Mouse (Mus musculus) splenic B cell, adult 2 months (primary cell): ENCODE data around the gene Gstt2.
"Not testable (repeated sequence)": the region's sequence is repeated elsewhere in the genome, so short reads cannot be mapped to it uniquely, and the experiment has no call there.

Experiments used
- DNase-seq: peaks from one replicate; pipeline ENCODE4 v3.0.0-alpha.2; 2011; ENCODE audit warnings: low read depth, low spot score
- H3K27me3 ChIP-seq: 2 replicates; pipeline ENCODE4 v1.6.1; 2012; ENCODE audit warnings: mild to moderate bottlenecking, low read length, moderate library complexity, mixed read lengths; ENCODE audit not compliant: control insufficient read depth, poor library complexity, insufficient read depth, severe bottlenecking
- H3K36me3 ChIP-seq: 2 replicates; pipeline ENCODE4 v1.6.1; 2012; ENCODE audit warnings: mild to moderate bottlenecking, low read length, moderate library complexity, mixed read lengths; ENCODE audit not compliant: control insufficient read depth, poor library complexity, insufficient read depth, severe bottlenecking

Gstt2 gene

DNA sequence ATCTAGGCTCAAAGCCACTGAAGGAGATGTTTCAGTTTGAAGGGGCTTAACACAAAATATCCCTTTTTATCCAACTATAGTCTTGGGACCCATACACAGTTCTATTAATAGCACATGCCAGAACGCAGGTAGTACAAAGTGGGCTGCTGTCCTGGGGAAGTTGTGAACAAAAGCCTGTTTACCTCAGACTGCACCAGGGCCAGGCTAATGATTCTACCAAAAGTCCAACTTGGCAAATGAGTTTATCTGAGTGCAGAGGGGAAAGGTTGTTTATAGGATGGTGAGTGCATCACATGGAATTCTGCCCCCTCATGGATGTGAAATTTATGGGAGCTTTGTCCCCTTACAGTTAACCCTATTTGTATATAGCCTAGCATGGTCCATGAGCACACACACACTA, 7.6 kb upstream of the Gstt2 start:
- no peak for DNase-seq
- Histone ChIP-seq H3K27me3 (no peaks in the 10 kb centered on the region), H3K36me3 (no peaks in the 10 kb centered on the region)

DNA sequence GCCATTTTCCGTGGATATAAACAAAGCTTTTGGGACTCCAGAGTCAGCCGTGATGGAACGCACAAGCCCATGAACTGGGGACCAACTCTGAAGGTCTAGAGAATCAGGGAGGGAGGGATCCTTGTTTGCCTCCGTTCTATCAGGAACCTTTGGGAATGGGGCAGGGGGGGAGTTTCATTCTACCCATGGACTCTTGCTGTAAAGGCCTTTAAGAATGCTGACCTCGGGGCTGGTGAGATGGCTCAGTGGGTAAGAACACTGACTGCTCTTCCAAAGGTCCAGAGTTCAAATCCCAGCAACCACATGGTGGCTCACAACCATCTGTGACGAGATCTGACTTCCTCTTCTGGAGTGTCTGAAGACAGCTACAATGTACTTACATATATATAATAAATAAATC, 6.7 kb upstream of the Gstt2 start:
- not testable (repeated sequence) for H3K36me3 ChIP-seq, H3K27me3 ChIP-seq, DNase-seq

GRCm38 (mm10) chr10:75839092-75839491, 1.9 kb upstream of the Gstt2 start:
- H3K36me3 ChIP-seq: no peaks in the 10 kb centered on the region
- H3K27me3 ChIP-seq: no peaks in the 10 kb centered on the region
- no peak for DNase-seq

DNA sequence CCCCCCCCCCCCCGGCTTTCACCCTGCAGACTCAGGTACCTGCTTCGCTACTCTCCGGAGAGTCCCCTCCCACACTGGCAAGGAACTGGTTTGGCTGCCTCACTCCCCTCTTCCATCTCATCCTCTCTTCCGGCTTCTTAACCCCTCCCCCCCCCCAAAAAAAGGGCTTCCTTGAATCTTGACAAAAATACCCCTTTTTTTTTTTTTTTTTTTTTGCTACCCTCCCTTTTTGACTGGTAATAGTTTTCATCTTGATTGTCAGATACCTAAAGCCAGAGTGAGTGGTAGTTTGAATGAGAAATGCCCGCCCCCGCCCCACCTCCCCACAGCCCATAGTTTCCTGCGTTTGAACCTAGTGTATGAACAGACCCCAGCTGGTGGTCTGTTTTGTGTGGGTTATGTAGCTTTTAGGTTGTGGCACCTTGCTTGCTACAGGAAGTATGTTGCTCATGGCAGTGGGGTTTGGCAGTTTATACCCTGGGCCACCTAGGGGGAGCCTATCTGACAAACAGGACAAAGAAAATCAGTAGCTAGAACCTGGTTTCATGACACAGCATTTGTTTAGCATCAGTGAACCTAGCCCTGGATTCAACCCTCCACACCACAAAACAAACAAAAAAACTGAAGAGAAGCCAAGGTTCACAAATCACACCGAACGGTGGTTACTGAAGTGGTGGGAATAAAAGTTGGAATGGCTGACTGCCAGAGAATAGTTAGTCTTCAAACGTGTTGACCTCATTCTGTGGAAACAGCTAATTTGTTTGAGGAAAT, 1.3 kb downstream of the Gstt2 start:
- H3K27me3 ChIP-seq: no peaks in the 10 kb centered on the region
- DNase-seq: peak; percentile 68
- H3K36me3 ChIP-seq: no peaks in the 10 kb centered on the region

- DNase-seq: peak; percentile 90
- Histone ChIP-seq H3K36me3 (no peaks in the 10 kb centered on the region), H3K27me3 (no peaks in the 10 kb centered on the region)
These were observed 1.9 kb downstream of the Gstt2 start for GRCm38 (mm10) chr10:75835307-75835706.

GRCm38 (mm10) chr10:75834721-75835120, 2.5 kb downstream of the Gstt2 start:
- Histone ChIP-seq H3K36me3 (no peaks in the 10 kb centered on the region), H3K27me3 (no peaks in the 10 kb centered on the region)
- no peak for DNase-seq

DNA sequence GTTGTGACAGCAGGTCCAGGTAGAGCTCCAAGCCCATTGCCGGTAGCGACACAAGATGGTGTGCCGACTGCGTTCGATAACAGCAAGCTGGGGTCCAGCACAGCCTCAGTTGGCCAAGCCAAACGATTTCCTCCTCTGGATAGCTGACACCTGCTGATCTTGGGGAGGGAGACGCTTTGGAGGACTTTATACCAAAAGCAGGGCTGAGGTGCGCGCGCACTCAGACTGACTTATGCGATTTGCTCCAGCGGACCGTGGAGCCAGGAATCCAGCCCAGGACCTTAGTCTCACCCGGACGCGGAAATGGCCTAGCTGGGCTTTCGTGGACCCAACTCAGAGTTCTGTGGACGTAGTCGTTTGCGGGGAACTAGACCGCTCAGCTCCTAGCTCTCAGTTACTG, 3.0 kb downstream of the Gstt2 start:
- H3K27me3 ChIP-seq: no peaks in the 10 kb centered on the region
- peak; percentile 79 for DNase-seq
- no peaks in the 10 kb centered on the region for H3K36me3 ChIP-seq

- no peaks in the 10 kb centered on the region for H3K27me3 ChIP-seq
- no peaks in the 10 kb centered on the region for H3K36me3 ChIP-seq
- peak; percentile 39 for DNase-seq
These were observed 3.7 kb downstream of the Gstt2 start for GRCm38 (mm10) chr10:75833456-75834080.

DNA sequence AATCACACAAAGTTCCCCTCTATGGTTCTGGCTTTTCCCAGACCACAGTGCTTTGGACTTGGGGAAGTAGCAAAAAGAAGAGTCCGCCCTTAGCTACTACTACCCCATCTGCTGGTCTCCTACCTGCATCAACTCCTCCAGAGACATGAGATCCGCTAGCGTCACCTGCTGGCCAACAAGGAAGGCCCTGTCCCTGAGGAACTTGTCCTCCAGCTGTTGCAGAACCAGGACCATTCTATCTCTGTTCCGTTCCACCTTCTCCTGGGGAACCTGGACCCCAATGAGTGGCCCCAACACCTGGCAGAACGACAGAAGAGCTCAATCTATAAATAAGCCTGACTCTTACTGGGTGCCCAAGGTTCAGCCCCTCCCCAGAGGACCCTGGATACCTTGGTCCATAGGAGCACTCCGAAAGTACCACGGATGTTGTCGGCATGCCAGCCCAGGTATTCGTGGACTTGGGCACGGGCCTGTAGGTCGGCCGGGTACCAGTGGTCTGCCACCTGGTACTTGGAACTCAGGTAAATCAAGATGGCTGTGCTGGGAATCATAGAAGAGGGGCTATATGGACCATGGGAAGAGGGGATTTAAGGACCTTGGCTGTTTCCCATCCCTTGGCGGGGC, 4.8 kb downstream of the Gstt2 start:
- peak; percentile 84 for DNase-seq
- no peaks in the 10 kb centered on the region for H3K27me3 ChIP-seq

DNA sequence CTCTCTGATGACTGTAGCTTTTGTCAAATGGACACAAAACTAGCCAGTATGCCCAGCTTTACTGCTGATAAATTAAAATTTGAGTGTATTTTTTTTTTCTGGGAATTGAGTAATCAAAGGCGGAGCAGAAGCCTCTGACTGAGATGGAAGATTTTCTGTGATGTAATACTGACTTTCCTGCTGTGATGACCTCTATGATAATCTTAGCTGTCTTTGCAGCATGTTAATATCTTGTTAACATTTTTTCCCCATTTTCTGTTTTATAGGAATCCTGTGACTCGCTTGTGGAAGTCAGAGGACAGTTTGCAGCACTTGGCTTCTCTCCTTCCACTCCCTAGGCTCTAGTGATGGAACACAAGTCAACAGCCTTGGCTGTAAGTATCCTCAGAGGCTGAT, 7.0 kb downstream of the Gstt2 start:
- H3K36me3 ChIP-seq: no peaks in the 10 kb centered on the region
- no peaks in the 10 kb centered on the region for H3K27me3 ChIP-seq
- no peak for DNase-seq

More for the DNA sequence above, 4.8 kb downstream of the Gstt2 start:
- H3K36me3 ChIP-seq: no peaks in the 10 kb centered on the region

DNA sequence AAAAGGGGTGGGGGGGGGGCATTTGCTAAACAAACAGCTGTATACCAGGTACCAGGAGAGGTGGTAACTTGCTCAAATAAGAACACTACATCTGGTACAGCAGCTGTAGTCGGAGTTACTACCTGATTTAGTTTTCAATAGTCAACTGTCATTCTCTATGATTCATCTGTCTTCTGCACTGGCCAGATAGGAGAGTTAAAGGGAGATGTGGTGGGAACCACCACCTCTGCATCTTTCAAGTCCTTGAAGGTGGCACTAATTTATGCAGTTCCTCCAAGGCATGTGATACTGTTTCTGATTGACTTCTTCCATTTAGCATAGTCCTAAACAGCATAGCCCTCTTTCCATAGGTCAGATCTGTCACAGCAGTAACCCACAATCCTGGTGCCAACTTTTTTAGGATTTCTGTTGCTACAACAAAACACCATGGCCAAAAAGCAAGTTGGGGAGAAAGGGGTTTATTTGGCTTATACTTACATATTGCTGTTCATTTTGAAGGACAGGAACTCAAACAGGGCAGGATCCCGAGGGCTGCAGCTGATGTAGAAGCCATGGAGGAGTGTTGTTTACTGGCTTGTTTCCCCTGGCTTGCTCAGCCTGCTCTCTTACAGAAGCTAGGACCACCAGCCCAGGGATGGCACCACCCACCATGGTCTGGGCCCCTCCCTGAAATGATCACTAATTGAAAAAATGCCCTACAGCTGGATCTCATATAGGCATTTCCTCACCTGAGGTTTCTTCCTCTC, 7.5 kb downstream of the Gstt2 start:
- no peaks in the 10 kb centered on the region for H3K36me3 ChIP-seq
- no peaks in the 10 kb centered on the region for H3K27me3 ChIP-seq
- DNase-seq: no peak

DNA sequence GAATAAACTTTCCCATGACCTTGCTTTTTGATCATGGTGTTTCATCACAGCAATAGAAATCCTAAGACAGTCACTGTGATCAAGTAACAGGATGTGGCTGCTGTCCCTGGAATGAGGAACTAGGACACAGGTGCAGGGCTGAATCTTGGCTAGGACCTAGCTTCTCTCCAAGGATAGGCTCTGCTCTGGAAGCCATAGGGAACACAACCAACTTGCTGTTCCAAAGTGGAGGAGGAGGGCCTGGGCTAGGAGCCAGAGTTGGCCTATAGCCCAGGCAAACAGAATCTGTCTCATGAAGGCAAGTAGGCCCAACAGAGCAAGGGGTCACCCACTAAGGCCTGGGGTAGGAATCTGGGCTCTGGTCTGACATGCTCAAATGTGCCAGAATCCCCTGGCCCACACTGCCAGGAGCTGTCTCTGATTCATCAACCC, 8.7 kb downstream of the Gstt2 start:
- no peak for DNase-seq
- H3K27me3 ChIP-seq: no peaks in the 10 kb centered on the region
- H3K36me3 ChIP-seq: no peaks in the 10 kb centered on the region

- Histone ChIP-seq H3K36me3 (no peaks in the 10 kb centered on the region), H3K27me3 (no peaks in the 10 kb centered on the region)
- no peak for DNase-seq
These were observed 9.4 kb downstream of the Gstt2 start for GRCm38 (mm10) chr10:75827668-75828360.

GRCm38 (mm10) chr10:75824530-75824929, 12.7 kb downstream of the Gstt2 start:
- no peaks in the 10 kb centered on the region for H3K36me3 ChIP-seq
- DNase-seq: no peak
- H3K27me3 ChIP-seq: no peaks in the 10 kb centered on the region
